Mouse (Mus musculus) testis, adult 2 months (tissue): Measurements from ENCODE around the gene Matn4.

Source experiments
- CTCF ChIP-seq: fragments of 200-500 bp; IDR thresholded peaks from 2 replicates; pipeline ENCODE4 v1.5.1; 2012; ENCODE audit warnings: low read depth, mild to moderate bottlenecking, inconsistent platforms, low read length, moderate library complexity; ENCODE audit not compliant: control insufficient read depth, insufficient read depth, insufficient replicate concordance
- POLR2A ChIP-seq: fragments of 200-500 bp; IDR thresholded peaks from 2 replicates; pipeline ENCODE4 v1.6.1; 2012; ENCODE audit warnings: low read depth, mild to moderate bottlenecking, inconsistent platforms, low read length, moderate library complexity; ENCODE audit not compliant: control insufficient read depth

GRCm38 (mm10) chr2:164452000-164452676, 47.2 kb upstream of the Matn4 start:
- TF ChIP-seq POLR2A: no peak
- TF ChIP-seq CTCF: no peak
